Mouse (Mus musculus): ENCODE measurements at regions not wholly inside any gene's neighbourhood (a gene's known extent, or its start where the extent isn't known, plus 50 kb on each side); places are given as distances from the start of the nearest gene placed in this dataset.
A peak's percentile ranks its signal among the peaks of the same experiment; 100 is the strongest.
"Not testable (repeated sequence)": the region's sequence is repeated elsewhere in the genome, so short reads cannot be mapped to it uniquely, and the experiment has no call there.

GRCm38 (mm10) chr12:113597163-113597562, 53.5 kb downstream of the Adam6a start:
- DNase-seq: not testable (repeated sequence)

- DNase-seq: peak; percentile 1
Measured at GRCm38 (mm10) chr12:113610924-113611323, 67.2 kb downstream of the Adam6a start.

GRCm38 (mm10) chr12:113625221-113625620, 81.5 kb downstream of the Adam6a start:
- not testable (repeated sequence) for DNase-seq

- DNase-seq: not testable (repeated sequence)
Measured at GRCm38 (mm10) chr12:113630803-113631202, 87.1 kb downstream of the Adam6a start.

Measured in cerebellum, adult 9-10 months (tissue).